Mouse (Mus musculus): ENCODE results near the gene Cryge. TPM values are rescaled to one million over a fixed set of nuclear protein-coding genes. Genes with fewer than 3 reads are reported as not detected.
A peak's percentile ranks its signal among the peaks of the same experiment; 100 is the strongest.

Gene Cryge
- total and polyA plus RNA-seq, 3 experiments: 0.76 TPM; not detected in 2

DNA sequence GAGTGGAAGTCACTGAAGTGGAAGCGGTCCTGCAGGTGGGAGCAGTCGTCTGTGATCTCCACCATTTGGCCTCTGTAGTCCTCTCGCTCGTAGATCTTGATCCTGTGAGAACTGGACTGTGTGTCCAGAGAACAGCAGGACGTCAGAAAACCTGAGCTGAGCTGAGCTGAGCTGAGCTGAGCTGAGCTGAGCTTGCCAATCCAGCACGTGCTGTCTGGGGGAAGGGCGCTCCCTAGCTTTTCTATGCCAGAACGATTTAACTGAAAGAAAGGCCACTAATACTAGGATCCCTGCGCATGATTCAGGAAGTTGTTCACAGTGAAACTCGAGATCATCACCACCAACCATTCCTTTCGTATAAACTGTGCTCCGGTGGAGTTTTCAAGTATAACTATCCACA lies 2.2 kb downstream of the Cryge start:
- H3K4me3 ChIP-seq (ENCODE audit: low read depth, low read length): no peak overlapping the region

DNA sequence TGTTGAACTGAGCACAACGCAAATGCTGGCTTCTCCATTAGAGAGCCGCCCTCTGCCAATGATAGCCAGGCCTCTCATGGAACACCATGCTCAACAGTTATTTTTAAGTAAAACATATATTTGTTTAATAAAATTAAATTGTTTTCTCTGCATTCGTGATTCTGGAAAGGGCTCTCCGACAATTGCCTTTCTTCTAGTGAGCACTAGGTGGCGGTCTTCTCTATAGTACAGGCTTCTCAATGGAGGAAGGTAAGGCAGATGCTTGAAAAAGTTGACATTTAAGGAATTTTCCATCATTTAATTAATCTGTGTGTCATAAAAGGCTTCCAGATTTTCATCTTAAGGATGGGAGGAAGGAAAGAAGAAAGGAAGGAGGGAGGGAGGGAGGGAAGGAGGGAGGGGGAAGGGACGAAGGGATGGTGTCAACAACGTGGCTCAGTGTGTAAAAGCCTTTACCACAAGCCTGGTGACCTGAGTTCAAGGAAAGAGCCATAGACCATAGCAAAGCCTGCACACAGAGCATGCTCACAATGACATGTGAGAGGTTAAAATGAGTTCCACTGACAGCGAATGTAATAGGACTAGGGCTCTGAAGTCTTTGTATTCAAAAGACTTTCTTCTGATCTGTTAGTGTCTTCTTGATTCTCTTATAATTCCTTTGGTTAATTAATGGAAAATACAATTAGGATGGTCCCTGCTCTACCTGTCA lies 4.4 kb downstream of the Cryge start:
- DNase-seq (ENCODE audit: low spot score) (peak; percentile 34), ATAC-seq (ENCODE audit: extremely low read depth, insufficient number of reproducible peaks, low FRiP score, poor library complexity, severe bottlenecking) (no peak)
- 0 out of 2 replicates have a peak, but pooled peaks have one; percentile 45 for TF ChIP-seq CTCF (IDR thresholded peaks at IDR 0.05; ENCODE audit: low read depth, low read length)
- no peak for TF ChIP-seq TAL1 (conservative IDR thresholded peaks at IDR 0.05; ENCODE audit: low read depth, low read length)

More for the DNA sequence above, 2.2 kb downstream of the Cryge start:
- Histone ChIP-seq H3K4me1 (ENCODE audit: insufficient read depth, low read depth, low read length) (no peaks in the 10 kb centered on the region; the same call in 1 of the 2 replicates), H3K9me3 (replicated peaks) (no peaks in the 10 kb centered on the region), H3K27me3 (ENCODE audit: insufficient read depth, low read length) (peaks cover 12% of the 10 kb centered on the region), H3K36me3 (replicated peaks) (no peaks in the 10 kb centered on the region)
- ATAC-seq (ENCODE audit: extremely low read depth, insufficient number of reproducible peaks, low FRiP score, poor library complexity, severe bottlenecking): no peak
- no peak for DNase-seq (ENCODE audit: low spot score)
- TF ChIP-seq POLR2AphosphoS5 (IDR thresholded peaks at IDR 0.05; ENCODE audit: insufficient replicate concordance, low read depth, low read length): no peak
- no peak for TF ChIP-seq GATA2 (IDR thresholded peaks at IDR 0.05; ENCODE audit: borderline replicate concordance, low read depth, low read length)
- TF ChIP-seq GATA1 (IDR thresholded peaks at IDR 0.05; ENCODE audit: borderline replicate concordance, low read length): no peak
- TF ChIP-seq CTCF (IDR thresholded peaks at IDR 0.05; ENCODE audit: low read depth, low read length): no peak
- no peak for TF ChIP-seq TAL1 (conservative IDR thresholded peaks at IDR 0.05; ENCODE audit: low read depth, low read length)

DNA sequence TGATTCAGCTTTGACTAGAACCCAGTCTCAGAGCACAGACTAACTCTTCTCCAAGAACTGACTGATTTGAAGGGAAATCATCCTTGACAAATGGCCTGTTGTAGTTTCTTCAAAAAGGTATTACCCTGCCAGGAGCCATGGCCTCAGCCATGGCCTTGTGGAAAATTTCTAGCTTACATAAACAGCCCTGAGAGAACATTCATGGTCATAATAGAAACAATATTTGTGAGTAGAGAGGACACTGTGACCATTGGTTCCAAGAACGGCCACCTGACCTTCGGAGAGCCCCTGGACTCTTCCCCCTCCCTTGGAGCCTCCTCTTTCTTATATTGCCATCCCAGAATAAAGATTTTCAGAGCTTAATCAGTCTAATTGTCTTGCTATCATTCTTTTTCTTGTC lies 7.5 kb downstream of the Cryge start:
- ATAC-seq (ENCODE audit: extremely low read depth, insufficient number of reproducible peaks, low FRiP score, poor library complexity, severe bottlenecking) (no peak), DNase-seq (ENCODE audit: low spot score) (no peak)
- TF ChIP-seq GATA2 (IDR thresholded peaks at IDR 0.05; ENCODE audit: borderline replicate concordance, low read depth, low read length): no peak
- no peak for TF ChIP-seq POLR2AphosphoS5 (IDR thresholded peaks at IDR 0.05; ENCODE audit: insufficient replicate concordance, low read depth, low read length)
- TF ChIP-seq TAL1 (conservative IDR thresholded peaks at IDR 0.05; ENCODE audit: low read depth, low read length): no peak
- Histone ChIP-seq H3K27me3 (ENCODE audit: insufficient read depth, low read length) (peaks cover 10% of the 10 kb centered on the region; the same call in 1 of the 2 replicates), H3K9me3 (replicated peaks) (no peaks in the 10 kb centered on the region), H3K4me1 (ENCODE audit: insufficient read depth, low read depth, low read length) (no peaks in the 10 kb centered on the region; the same call in 1 of the 2 replicates), H3K36me3 (replicated peaks) (no peaks in the 10 kb centered on the region), H3K4me3 (ENCODE audit: low read depth, low read length) (no peak overlapping the region)

More for the DNA sequence above, 4.4 kb downstream of the Cryge start:
- Histone ChIP-seq H3K4me3 (ENCODE audit: low read depth, low read length) (no peak overlapping the region), H3K36me3 (replicated peaks) (no peaks in the 10 kb centered on the region), H3K4me1 (ENCODE audit: insufficient read depth, low read depth, low read length) (no peaks in the 10 kb centered on the region; the same call in 1 of the 2 replicates), H3K9me3 (replicated peaks) (no peaks in the 10 kb centered on the region), H3K27me3 (ENCODE audit: insufficient read depth, low read length) (peaks cover 7% of the 10 kb centered on the region)

DNA sequence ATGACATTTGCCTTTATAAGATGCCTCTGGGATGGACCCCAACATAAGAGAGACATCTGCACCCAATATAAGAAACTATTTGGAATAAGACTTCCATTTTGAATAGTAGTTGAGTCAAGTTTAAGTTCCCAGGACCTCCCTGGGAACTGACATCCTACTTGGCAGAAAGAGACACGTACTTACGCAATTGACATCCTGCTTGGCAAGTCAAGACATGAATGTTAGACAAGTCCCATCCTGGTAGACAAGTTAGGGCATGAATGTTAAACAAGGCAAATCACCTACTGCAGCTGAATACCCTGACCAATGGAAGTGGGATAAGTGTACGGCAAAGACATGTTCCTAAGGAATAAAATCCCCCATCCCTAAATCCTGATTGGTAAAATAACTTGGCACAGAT lies 9.1 kb downstream of the Cryge start:
- DNase-seq (ENCODE audit: low spot score): no peak
- Histone ChIP-seq H3K27me3 (ENCODE audit: insufficient read depth, low read length) (peaks cover 8% of the 10 kb centered on the region; the same call in 1 of the 2 replicates), H3K9me3 (replicated peaks) (no peaks in the 10 kb centered on the region), H3K36me3 (replicated peaks) (no peaks in the 10 kb centered on the region), H3K4me1 (ENCODE audit: insufficient read depth, low read depth, low read length) (no peaks in the 10 kb centered on the region; the same call in 1 of the 2 replicates), H3K4me3 (ENCODE audit: low read depth, low read length) (no peak overlapping the region)
- no peak for TF ChIP-seq GATA1 (IDR thresholded peaks at IDR 0.05; ENCODE audit: borderline replicate concordance, low read length)
- TF ChIP-seq POLR2AphosphoS5 (IDR thresholded peaks at IDR 0.05; ENCODE audit: insufficient replicate concordance, low read depth, low read length): no peak
- TF ChIP-seq GATA2 (IDR thresholded peaks at IDR 0.05; ENCODE audit: borderline replicate concordance, low read depth, low read length): no peak
- no peak for TF ChIP-seq TAL1 (conservative IDR thresholded peaks at IDR 0.05; ENCODE audit: low read depth, low read length)
- no peak for TF ChIP-seq CTCF (IDR thresholded peaks at IDR 0.05; ENCODE audit: low read depth, low read length)
- ATAC-seq (ENCODE audit: extremely low read depth, insufficient number of reproducible peaks, low FRiP score, poor library complexity, severe bottlenecking): no peak

DNA sequence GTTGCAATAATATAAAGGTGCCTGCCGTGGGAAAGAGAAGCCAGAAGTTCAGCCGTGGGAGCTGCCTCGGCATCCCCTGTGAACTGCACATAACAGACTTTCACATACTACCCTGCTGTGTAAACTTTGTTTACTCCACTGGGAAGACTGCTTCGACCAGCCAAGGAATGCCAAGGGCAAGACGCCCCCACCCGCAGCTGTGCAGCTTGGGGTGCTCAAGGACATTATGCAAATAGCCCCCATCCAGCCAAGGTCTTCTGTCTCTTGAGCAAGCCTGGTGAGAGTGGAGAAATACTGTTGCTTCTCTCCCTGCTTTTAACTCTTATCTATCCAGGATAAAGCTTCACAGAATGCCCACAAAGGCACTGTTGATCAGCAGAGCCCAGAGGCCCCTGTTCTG lies 10.1 kb downstream of the Cryge start:
- ATAC-seq (ENCODE audit: extremely low read depth, insufficient number of reproducible peaks, low FRiP score, poor library complexity, severe bottlenecking) (no peak), DNase-seq (ENCODE audit: low spot score) (no peak)
- no peaks in the 10 kb centered on the region for H3K9me3 ChIP-seq (replicated peaks)
- H3K27me3 ChIP-seq (ENCODE audit: insufficient read depth, low read length): peaks cover 8% of the 10 kb centered on the region; the same call in 1 of the 2 replicates
- H3K4me1 ChIP-seq (ENCODE audit: insufficient read depth, low read depth, low read length): no peaks in the 10 kb centered on the region
- no peak overlapping the region for H3K4me3 ChIP-seq (ENCODE audit: low read depth, low read length)
- no peak for TF ChIP-seq TAL1 (conservative IDR thresholded peaks at IDR 0.05; ENCODE audit: low read depth, low read length)
- TF ChIP-seq GATA1 (IDR thresholded peaks at IDR 0.05; ENCODE audit: borderline replicate concordance, low read length): no peak
- H3K36me3 ChIP-seq (replicated peaks): no peaks in the 10 kb centered on the region

DNA sequence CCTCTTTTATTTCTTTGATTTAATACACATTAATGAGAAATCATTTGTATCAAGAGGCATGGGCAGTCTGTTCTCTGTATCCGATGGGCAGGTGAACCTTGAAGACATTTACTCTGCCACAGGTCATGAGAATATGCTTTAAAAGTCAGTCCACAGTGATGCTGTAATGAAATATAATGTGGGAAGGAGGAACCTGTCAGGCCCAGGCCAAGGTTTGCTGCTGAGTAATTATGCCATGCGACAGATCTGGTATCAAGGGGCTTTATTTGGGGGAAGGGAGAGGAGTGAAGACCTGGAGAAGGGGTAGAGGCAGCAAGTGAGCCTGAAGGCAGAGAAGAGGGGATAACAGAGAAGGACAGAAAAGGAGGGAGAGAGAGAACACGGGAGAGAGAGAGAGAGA lies 11.3 kb downstream of the Cryge start:
- Histone ChIP-seq H3K9me3 (replicated peaks) (no peaks in the 10 kb centered on the region), H3K27me3 (ENCODE audit: insufficient read depth, low read length) (peaks cover 8% of the 10 kb centered on the region; the same call in 1 of the 2 replicates), H3K4me3 (ENCODE audit: low read depth, low read length) (no peak overlapping the region), H3K36me3 (replicated peaks) (no peaks in the 10 kb centered on the region), H3K4me1 (ENCODE audit: insufficient read depth, low read depth, low read length) (no peaks in the 10 kb centered on the region)
- TF ChIP-seq GATA2 (IDR thresholded peaks at IDR 0.05; ENCODE audit: borderline replicate concordance, low read depth, low read length): no peak
- no peak for TF ChIP-seq TAL1 (conservative IDR thresholded peaks at IDR 0.05; ENCODE audit: low read depth, low read length)
- no peak for TF ChIP-seq CTCF (IDR thresholded peaks at IDR 0.05; ENCODE audit: low read depth, low read length)
- no peak for TF ChIP-seq GATA1 (IDR thresholded peaks at IDR 0.05; ENCODE audit: borderline replicate concordance, low read length)
- TF ChIP-seq POLR2AphosphoS5 (IDR thresholded peaks at IDR 0.05; ENCODE audit: insufficient replicate concordance, low read depth, low read length): no peak
- ATAC-seq (ENCODE audit: extremely low read depth, insufficient number of reproducible peaks, low FRiP score, poor library complexity, severe bottlenecking) (no peak), DNase-seq (ENCODE audit: low spot score) (no peak)
